Mouse (Mus musculus) forebrain, embryonic 16.5 days (tissue): ENCODE measurements at regions not wholly inside any gene's neighbourhood (a gene's known extent, or its start where the extent isn't known, plus 50 kb on each side); places are given as distances from the start of the nearest gene placed in this dataset.
"Not testable (repeated sequence)": the region's sequence is repeated elsewhere in the genome, so short reads cannot be mapped to it uniquely, and the experiment has no call there.

Experiments
- ATAC-seq: fragments of 200-750 bp; cut with Nextera tagmentation; 2 replicates; pipeline ENCODE4 v1.8.0; 2017; ENCODE audit warnings: mild to moderate bottlenecking, moderate library complexity
- H3K27ac ChIP-seq: fragments of 300-500 bp; sonication (generic); 2 replicates; pipeline ENCODE4 v1.5.1; 2014; ENCODE audit warnings: low read length, control low read depth
- H3K27me3 ChIP-seq: fragments of 300-500 bp; sonication (generic); replicated peaks from 2 replicates; pipeline ENCODE4 v1.6.1; 2014; ENCODE audit warnings: low read length; ENCODE audit not compliant: control insufficient read depth, insufficient read depth
- H3K36me3 ChIP-seq: fragments of 300-500 bp; sonication (generic); 2 replicates; pipeline ENCODE4 v1.6.1; 2014; ENCODE audit not compliant: control insufficient read depth, insufficient read depth
- H3K4me1 ChIP-seq: fragments of 300-500 bp; sonication (generic); replicated peaks from 2 replicates; pipeline ENCODE4 v1.6.1; 2014; ENCODE audit warnings: low read length; ENCODE audit not compliant: control insufficient read depth, insufficient read depth
- H3K4me2 ChIP-seq: fragments of 300-500 bp; sonication (generic); 2 replicates; pipeline ENCODE4 v1.6.1; 2014; ENCODE audit warnings: mild to moderate bottlenecking, low read length, control low read depth
- H3K4me3 ChIP-seq: fragments of 300-500 bp; sonication (generic); replicated peaks from 2 replicates; pipeline ENCODE4 v1.5.1; 2014; ENCODE audit warnings: mild to moderate bottlenecking, low read length, control low read depth
- H3K9ac ChIP-seq: fragments of 300-500 bp; sonication (generic); replicated peaks from 2 replicates; pipeline ENCODE4 v1.6.1; 2014; ENCODE audit warnings: low read depth, low read length, control low read depth
- H3K9me3 ChIP-seq: fragments of 300-500 bp; sonication (generic); 2 replicates; pipeline ENCODE4 v1.6.1; 2016; ENCODE audit warnings: low read length; ENCODE audit not compliant: control insufficient read depth
- WGBS: fragments of 180-500 bp; shearing (Covaris S2); extraction: QIAGEN DNeasy Blood & Tissue Kit; methylation state at CpG from one replicate; pipeline ENCODE4 v1.1.7; 2014; 5-methylcytosine and 5-hydroxymethylcytosine counted together

- Histone ChIP-seq H3K9me3 (no peaks in the 10 kb centered on the region), H3K27me3 (no peaks in the 10 kb centered on the region), H3K27ac (no peak overlapping the region), H3K9ac (no peak overlapping the region), H3K36me3 (no peaks in the 10 kb centered on the region), H3K4me1 (peaks cover 7% of the 10 kb centered on the region), H3K4me3 (no peak overlapping the region), H3K4me2 (no peak overlapping the region)
- ATAC-seq, result no peak
- WGBS, result 84% methylated on average over 8 of the region's 8 CpGs
Measured at GRCm38 (mm10) chr13:44674926-44675650, 54.2 kb upstream of the Jarid2 start.

GRCm38 (mm10) chr13:44676041-44676440 lies 53.2 kb upstream of the Jarid2 start:
- H3K27me3 ChIP-seq, result no peaks in the 10 kb centered on the region
- no peak overlapping the region for H3K27ac ChIP-seq
- H3K36me3 ChIP-seq, result no peaks in the 10 kb centered on the region
- H3K4me1 ChIP-seq, result peaks cover 7% of the 10 kb centered on the region
- no peak overlapping the region for H3K9ac ChIP-seq
- ATAC-seq, result no peak
- 93% methylated on average over 6 of the region's 6 CpGs for WGBS
- no peak overlapping the region for H3K4me2 ChIP-seq
- H3K9me3 ChIP-seq, result no peaks in the 10 kb centered on the region
- no peak overlapping the region for H3K4me3 ChIP-seq

DNA sequence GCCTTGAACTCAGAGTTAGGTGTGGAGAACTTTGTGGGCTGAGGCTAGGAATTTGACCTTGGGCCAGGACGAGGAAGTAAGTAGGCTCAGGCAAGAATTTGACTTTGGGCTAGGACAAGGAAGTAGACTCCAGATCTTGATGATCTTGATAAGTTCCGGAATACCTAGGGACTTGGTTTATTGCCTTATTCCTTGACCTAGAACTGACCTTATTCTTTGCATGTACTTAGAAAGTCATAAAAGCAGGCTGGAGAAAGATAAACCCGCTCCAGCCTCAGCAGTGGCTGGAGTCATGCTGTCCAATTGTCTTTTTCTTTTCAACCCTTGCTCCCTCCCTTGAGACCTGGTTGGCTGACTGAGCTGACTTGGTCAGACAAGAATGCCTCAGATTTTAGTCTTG lies 51.2 kb upstream of the Jarid2 start:
- Histone ChIP-seq H3K27me3 (no peaks in the 10 kb centered on the region), H3K4me1 (peaks cover 7% of the 10 kb centered on the region), H3K9ac (no peak overlapping the region), H3K27ac (no peak overlapping the region), H3K9me3 (no peaks in the 10 kb centered on the region), H3K4me2 (no peak overlapping the region), H3K4me3 (no peak overlapping the region), H3K36me3 (no peaks in the 10 kb centered on the region)
- WGBS, result 75% methylated on average over 3 of the region's 3 CpGs
- no peak for ATAC-seq

DNA sequence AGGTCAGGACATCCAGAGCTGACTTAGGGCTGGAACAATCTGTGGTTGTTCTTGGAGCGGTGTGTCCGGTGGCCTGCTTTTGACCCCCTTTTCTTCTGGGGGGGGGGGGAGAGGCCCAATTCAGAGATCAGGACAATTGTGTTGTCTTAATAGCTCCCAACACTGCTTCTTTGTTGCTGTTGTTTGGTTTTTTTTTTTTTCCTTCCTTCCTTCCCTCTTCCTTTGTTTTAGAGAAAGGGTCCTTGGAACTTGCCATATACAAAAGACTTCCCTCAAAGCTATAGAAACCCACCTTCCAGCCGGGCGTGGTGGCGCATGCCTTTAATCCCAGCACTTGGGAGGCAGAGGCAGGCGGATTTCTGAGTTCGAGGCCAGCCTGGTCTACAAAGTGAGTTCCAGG lies 49.8 kb upstream of the Jarid2 start:
- not testable (repeated sequence) for H3K4me3 ChIP-seq, H3K9me3 ChIP-seq, H3K9ac ChIP-seq, H3K4me2 ChIP-seq, H3K36me3 ChIP-seq, H3K4me1 ChIP-seq, H3K27me3 ChIP-seq, ATAC-seq, H3K27ac ChIP-seq
- 87% methylated on average over 5 of the region's 7 CpGs for WGBS
